Mouse (Mus musculus) E14TG2a.4 (cell line): ENCODE data around the gene E130114P18Rik.

Experiments
- CTCF ChIP-seq: conservative IDR thresholded peaks from 2 replicates; pipeline ENCODE4 v1.5.1; 2014; ENCODE audit warnings: low read length
- NANOG ChIP-seq: IDR thresholded peaks from 2 replicates; pipeline ENCODE4 v1.6.1; 2014; ENCODE audit warnings: borderline replicate concordance, low read length, mixed read lengths
- POU5F1 ChIP-seq: IDR thresholded peaks from 2 replicates; pipeline ENCODE4 v1.6.1; 2014; ENCODE audit warnings: low read length, borderline replicate concordance

DNA sequence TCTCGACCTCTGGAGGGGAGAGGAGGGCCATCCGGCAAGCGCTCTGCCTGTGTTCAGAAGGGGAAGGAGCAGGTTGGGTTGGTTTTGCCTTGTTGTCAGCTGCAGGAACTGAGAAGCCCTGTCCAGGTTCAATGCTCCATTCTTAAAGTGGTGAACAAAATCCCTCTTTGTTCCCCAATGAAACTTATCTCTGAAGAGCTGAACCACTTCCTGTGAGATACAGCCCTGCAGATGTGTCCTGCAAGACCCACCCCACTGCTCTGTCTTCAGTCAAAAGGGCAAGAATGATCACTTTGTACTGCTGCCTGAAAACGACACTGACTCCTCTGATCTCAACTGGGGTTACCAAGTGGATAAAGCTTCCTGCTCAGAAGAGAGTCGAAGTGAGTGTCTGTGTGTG lies 233.9 kb downstream of the E130114P18Rik start:
- no peak for TF ChIP-seq CTCF
- no peak for TF ChIP-seq POU5F1
- no peak for TF ChIP-seq NANOG
